Mouse (Mus musculus) kidney, postnatal 4 days (tissue): ENCODE results near the gene Nt5c2.

Source experiments
- DNase-seq, 2 experiments: peaks; one replicate each; pipeline ENCODE4 v3.0.0; 2021; ENCODE audit warnings: mixed read lengths in 2 of 2

The Nt5c2 gene

GRCm38 (mm10) chr19:47014447-47015381, at the start of gene Nt5c2, which contains the start of gene Ina:
TSS of gene Nt5c2 (minus strand) at chr19:47015153.
TSS of gene Ina (plus strand) at chr19:47014698.
- peak; percentile 64 to 76 for DNase-seq

DNA sequence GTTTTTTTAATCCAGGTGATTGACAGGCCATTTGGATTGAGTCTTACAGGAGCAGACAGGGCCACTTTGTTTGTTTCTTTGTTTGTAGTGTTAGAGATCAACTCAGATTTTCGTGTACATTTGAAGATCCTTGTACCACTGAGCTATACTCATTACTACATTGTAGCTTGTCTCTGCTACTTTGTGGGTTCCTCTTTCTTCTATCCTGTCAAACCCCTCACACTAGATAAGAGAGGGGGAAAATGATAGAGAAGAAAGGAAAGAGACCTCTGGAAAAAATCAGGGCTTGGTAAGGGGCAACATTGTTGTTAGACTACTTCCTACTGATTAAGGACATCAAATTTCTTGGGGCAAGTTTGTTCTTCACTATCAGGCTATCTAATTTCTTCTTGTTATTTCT, 42.7 kb upstream of the Nt5c2 start:
- DNase-seq = no peak

DNA sequence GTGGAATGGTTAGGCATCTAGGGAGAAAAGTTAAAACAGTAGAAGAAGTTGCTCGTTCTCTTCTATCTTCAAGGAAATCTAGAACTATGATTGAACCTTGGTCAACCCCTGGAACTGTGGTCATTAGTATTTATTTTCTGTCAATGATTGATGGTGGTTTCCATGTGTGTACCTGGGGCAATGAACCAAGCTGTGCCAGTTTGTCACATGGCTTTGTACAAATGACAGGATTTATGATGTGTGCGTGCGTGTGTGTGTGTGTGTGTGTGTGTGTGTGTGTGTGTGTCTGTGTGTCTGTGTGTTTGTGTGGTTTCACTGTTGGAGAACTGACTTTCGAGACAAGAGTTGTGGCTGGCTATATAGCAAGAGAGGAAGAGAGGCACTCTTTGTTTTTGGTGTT, 38.5 kb upstream of the Nt5c2 start:
- DNase-seq = peak; percentile 37 to 54

DNA sequence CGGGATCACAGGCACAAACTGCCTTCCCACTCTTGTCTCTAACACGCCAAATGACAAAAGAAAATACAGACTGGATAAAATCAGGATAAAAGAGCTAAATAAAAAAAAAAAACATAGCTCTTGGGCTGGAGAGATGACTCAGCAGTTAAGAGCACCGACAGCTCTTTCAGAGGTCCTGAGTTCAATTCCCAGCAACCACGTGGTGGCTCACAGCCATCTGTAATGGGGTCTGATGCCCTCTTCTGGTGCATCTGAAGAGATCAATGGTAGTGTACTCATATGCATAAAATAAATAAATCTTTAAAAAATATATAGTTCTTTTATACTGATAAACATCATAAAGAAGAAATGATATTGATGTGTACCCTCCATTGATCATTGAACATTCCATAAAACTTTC, 38.0 kb upstream of the Nt5c2 start:
- DNase-seq = no peak

- DNase-seq = peak; percentile 86 to 91
Observed at GRCm38 (mm10) chr19:47050271-47051032, 35.5 kb upstream of the Nt5c2 start, which contains the start of gene Pcgf6. TSS of gene Pcgf6 (minus strand) at chr19:47050906.

GRCm38 (mm10) chr19:47049840-47050239, 34.9 kb upstream of the Nt5c2 start:
- no peak for DNase-seq

- no peak for DNase-seq
Observed at GRCm38 (mm10) chr19:47049061-47049460, 34.1 kb upstream of the Nt5c2 start.

- DNase-seq = no peak
Observed at GRCm38 (mm10) chr19:47047236-47047833, 32.4 kb upstream of the Nt5c2 start.

DNA sequence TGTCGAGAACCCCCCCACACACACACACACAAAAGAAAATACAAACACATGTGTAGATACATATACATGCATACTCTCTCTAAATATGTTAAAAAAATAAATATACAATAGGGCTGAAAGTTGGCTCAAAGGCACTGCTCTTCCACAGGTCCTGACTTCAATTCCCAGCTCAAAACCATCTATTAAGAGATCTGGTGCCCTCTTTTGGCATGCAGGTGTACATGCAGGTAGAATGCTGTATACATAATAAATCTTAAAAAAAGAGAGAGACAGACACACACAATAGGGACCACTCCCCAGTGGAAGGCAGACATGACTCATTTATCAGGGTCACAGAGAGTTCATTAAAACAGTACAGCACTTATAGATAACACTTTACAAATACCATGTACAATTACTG, 31.4 kb upstream of the Nt5c2 start:
- no peak for DNase-seq

GRCm38 (mm10) chr19:47043608-47044007, 28.7 kb upstream of the Nt5c2 start:
- no peak for DNase-seq

DNA sequence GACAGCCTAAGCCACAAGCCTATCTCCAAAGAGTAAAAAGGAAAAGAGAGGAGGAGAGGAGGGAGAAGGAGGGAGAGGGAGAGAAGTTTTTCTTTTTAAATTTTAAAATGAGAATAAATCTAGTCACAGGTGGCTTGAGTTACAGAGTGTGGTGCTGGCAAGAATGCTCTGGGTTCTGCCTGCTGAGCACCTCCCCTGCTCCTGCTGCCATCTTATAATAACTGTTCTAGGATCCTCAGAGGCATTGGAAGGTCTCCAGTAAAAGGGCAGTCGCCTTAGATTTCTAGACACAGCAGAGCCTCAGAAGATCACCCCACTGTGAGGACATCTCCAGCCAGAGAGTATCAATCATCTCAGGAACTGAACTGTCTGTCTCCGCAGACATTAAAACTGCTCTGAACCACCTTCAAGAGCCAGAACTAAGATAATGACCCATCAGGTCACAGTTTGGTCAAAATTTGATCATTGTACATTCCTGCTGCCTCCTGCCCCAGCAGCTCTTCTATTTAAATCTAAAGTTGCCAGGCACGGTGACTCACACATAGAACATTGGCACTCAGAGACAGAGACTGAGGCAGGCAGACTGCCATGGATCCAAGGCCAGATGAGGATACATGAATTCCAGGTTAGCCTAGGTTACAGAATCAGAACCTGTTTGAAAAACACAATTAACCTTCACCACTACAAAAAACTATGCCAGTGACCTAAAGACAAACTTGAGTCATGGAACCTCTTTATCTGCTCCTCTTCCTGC, 25.9 kb upstream of the Nt5c2 start:
- no peak for DNase-seq

GRCm38 (mm10) chr19:47036596-47036995, 21.6 kb upstream of the Nt5c2 start:
- DNase-seq = no peak

- no peak for DNase-seq
Observed at GRCm38 (mm10) chr19:47034916-47035315, 20.0 kb upstream of the Nt5c2 start.

DNA sequence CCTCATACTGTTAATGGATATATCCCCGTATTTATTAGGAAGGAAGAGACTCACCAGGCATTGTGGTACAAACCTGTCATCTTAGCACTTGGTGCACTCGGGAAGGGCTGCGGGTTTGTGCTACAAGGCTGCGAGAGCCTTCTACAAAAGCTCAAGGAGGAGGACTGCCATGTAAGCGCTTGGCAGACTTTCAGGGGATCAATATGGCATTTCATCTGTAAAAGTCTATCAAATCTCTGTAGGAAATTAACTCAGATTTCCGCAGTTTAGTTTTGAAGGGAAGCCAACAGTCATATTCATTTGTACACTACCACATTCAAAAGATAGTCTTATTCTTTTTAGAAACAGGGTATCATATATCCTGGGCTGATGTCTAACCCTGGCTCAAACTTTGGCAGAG, 16.8 kb upstream of the Nt5c2 start:
- no peak for DNase-seq

- no peak for DNase-seq
Observed at GRCm38 (mm10) chr19:47029796-47030195, 14.8 kb upstream of the Nt5c2 start.

- no peak for DNase-seq
Observed at GRCm38 (mm10) chr19:47026513-47026912, 11.6 kb upstream of the Nt5c2 start.

DNA sequence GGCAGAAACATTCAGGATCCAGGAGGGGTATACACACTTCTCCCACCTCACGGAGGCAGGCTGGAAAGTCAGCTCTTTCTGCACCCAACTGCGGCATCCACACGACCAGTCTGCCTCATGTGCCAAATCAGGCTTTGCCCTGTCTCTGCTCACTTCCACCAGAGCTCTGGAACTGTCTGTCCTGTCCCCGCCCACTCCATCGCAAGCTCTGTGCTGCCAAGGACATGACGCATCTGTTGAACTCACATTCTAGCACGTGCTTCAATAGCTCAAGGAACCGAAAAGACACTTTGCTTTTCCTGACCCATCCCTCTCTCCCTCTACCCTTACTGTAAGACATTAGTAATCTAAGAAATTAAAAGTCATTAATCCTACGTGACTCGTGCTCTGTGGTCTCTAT, 10.0 kb upstream of the Nt5c2 start:
- no peak for DNase-seq

DNA sequence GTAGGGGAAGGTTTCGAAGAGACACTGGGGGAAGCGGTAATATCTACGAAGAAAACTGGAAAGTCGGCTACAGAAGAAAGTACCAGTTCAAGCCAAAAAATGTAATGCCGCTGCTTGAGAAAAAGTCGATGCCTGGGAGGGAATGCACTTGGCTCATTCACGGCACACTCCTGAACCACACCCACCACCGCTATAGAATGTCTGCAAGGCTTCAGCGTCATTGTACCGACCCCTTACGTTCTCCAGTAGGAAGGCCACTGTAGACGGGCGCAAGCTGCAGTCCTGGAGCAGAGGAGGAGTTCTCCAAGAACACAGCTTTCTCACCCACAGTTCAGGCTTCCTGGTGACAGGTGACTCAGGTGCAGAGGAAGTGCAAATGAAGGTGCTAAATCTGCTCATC, 8.6 kb upstream of the Nt5c2 start:
- no peak for DNase-seq

- no peak for DNase-seq
Observed at GRCm38 (mm10) chr19:47022709-47023108, 7.8 kb upstream of the Nt5c2 start.

DNA sequence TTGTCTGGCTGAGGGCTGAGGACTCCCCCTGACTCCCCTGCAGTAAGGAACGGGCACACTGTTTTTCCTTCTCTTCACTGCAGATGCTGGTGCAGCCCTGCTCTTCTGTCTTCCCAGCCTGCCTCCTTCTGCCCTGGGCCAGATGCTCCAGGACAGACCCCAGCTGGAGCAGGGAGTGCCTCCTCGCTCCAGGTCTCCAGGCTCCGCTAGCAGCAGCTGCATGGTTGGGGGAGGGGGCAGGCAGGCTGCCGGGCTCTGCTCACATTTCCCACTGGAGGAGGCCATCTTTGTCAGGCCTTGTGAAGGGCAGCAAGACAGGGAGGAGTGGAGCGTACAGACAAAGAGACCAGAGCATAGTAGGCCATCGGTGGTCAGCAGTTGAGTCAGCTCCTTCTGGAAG, 4.4 kb upstream of the Nt5c2 start:
- peak in 1 of 2 experiments; percentile 23 for DNase-seq

- no peak for DNase-seq
Observed at GRCm38 (mm10) chr19:47018330-47018729, 3.4 kb upstream of the Nt5c2 start.

DNA sequence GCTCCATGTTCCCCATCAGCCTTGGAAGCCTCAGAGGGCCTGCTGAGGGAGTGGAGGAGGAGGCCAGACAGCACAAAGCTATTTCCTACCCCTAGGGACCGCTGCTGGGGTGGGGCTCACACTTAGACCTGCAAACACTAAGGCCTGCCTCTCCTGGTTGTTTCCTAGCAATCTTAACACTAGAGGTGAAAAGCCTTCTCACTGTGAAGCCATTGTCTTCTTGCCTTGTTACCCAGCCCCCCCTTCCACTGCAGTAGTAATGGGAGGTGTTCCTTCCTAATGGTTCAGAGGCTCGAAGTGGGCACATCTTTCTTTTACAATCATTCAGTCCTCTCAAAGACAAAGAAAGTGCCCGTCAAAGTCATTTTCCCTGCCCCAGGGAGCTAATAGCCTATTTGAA, 2.9 kb upstream of the Nt5c2 start:
- no peak for DNase-seq

- DNase-seq = peak; percentile 94 to 96
Observed at GRCm38 (mm10) chr19:47016487-47016886, 1.5 kb upstream of the Nt5c2 start.
